Mouse (Mus musculus) limb, embryonic 12.5 days (tissue): ENCODE data around the gene Serpinb9b. TPM values are rescaled to one million over a fixed set of nuclear protein-coding genes. Genes with fewer than 3 reads are reported as not detected.
A peak's percentile ranks its signal among the peaks of the same experiment; 100 is the strongest.

ENCODE experiments used
- ATAC-seq: fragments of 200-750 bp; cut with Nextera tagmentation; 2 replicates; pipeline ENCODE4 v1.8.0; 2017; ENCODE audit warnings: low read depth, moderate TSS enrichment; ENCODE audit not compliant: insufficient number of reproducible peaks, insufficient read depth, low FRiP score, low TSS enrichment
- H3K27ac ChIP-seq: fragments of 300-500 bp; sonication (generic); 2 replicates; pipeline ENCODE4 v1.5.1; 2016; ENCODE audit warnings: mild to moderate bottlenecking, moderate library complexity
- H3K27me3 ChIP-seq: fragments of 300-500 bp; sonication (generic); 2 replicates; pipeline ENCODE4 v1.6.1; 2016; ENCODE audit warnings: mild to moderate bottlenecking, moderate library complexity
- H3K36me3 ChIP-seq: fragments of 300-500 bp; sonication (generic); 2 replicates; pipeline ENCODE4 v1.6.1; 2016; ENCODE audit warnings: mild to moderate bottlenecking, moderate library complexity
- H3K4me1 ChIP-seq: fragments of 300-500 bp; sonication (generic); replicated peaks from 2 replicates; pipeline ENCODE4 v1.6.1; 2016
- H3K4me2 ChIP-seq: fragments of 300-500 bp; sonication (generic); 2 replicates; pipeline ENCODE4 v1.6.1; 2016; ENCODE audit warnings: mild to moderate bottlenecking, moderate library complexity
- H3K4me3 ChIP-seq: fragments of 300-500 bp; sonication (generic); replicated peaks from 2 replicates; pipeline ENCODE4 v1.5.1; 2016; ENCODE audit warnings: mild to moderate bottlenecking
- H3K9ac ChIP-seq: fragments of 300-500 bp; sonication (generic); replicated peaks from 2 replicates; pipeline ENCODE4 v1.6.1; 2016; ENCODE audit warnings: mild to moderate bottlenecking, moderate library complexity
- H3K9me3 ChIP-seq: fragments of 300-500 bp; sonication (generic); 2 replicates; pipeline ENCODE4 v1.6.1; 2016; ENCODE audit warnings: mild to moderate bottlenecking, moderate library complexity
- WGBS: fragments of 180-500 bp; shearing (Covaris S2); methylation state at CpG from one replicate; pipeline ENCODE4 v1.1.7; 2016; 5-methylcytosine and 5-hydroxymethylcytosine counted together
- polyA plus RNA-seq: library from polyadenylated mRNA; unstranded; fragments of >200 nt; fragmentation: Nextera tagmentation; extraction: Ambion mirVana; gene quantifications from 2 replicates; pipeline ENCODE4 v1.2.1, GENCODE M21; 2016

Gene Serpinb9b
- polyA plus RNA-seq, result not detected in 2 replicates

GRCm38 (mm10) chr13:33027244-33027643 lies at the start of gene Serpinb9b:
TSS of gene Serpinb9b (plus strand) at chr13:33027416.
- Histone ChIP-seq H3K4me2 (no peak within 1 kb of the TSS), H3K27me3 (no peaks in the 10 kb centered on the region), H3K4me3 (no peak within 1 kb of the TSS), H3K27ac (no peak within 1 kb of the TSS), H3K4me1 (no peaks in the 10 kb centered on the region), H3K36me3 (no peaks in the 10 kb centered on the region), H3K9ac (no peak within 1 kb of the TSS), H3K9me3 (no peaks in the 10 kb centered on the region)
- WGBS, result 85% methylated on average over 2 of the region's 2 CpGs
- ATAC-seq, result no peak

- Histone ChIP-seq H3K9ac (no peak overlapping the region), H3K4me1 (no peaks in the 10 kb centered on the region), H3K27ac (no peak overlapping the region), H3K36me3 (no peaks in the 10 kb centered on the region), H3K4me3 (no peak overlapping the region), H3K9me3 (no peaks in the 10 kb centered on the region), H3K4me2 (no peak overlapping the region), H3K27me3 (no peaks in the 10 kb centered on the region)
- WGBS, result 85% methylated on average over 4 of the region's 4 CpGs
- no peak for ATAC-seq
Measured at GRCm38 (mm10) chr13:32982556-32983042, 44.6 kb upstream of the Serpinb9b start.

GRCm38 (mm10) chr13:32986256-32986655 lies 41.0 kb upstream of the Serpinb9b start:
- Histone ChIP-seq H3K4me1 (no peaks in the 10 kb centered on the region), H3K36me3 (no peaks in the 10 kb centered on the region), H3K9ac (no peak overlapping the region), H3K27ac (no peak overlapping the region), H3K9me3 (no peaks in the 10 kb centered on the region), H3K4me2 (no peak overlapping the region), H3K4me3 (no peak overlapping the region), H3K27me3 (no peaks in the 10 kb centered on the region)
- no peak for ATAC-seq

GRCm38 (mm10) chr13:32993152-32993893 lies 33.9 kb upstream of the Serpinb9b start:
- 62% methylated on average over 10 of the region's 10 CpGs for WGBS
- no peak overlapping the region for H3K9ac ChIP-seq
- no peaks in the 10 kb centered on the region for H3K4me1 ChIP-seq
- no peaks in the 10 kb centered on the region for H3K9me3 ChIP-seq
- H3K4me2 ChIP-seq, result no peak overlapping the region
- no peak for ATAC-seq
- no peak overlapping the region for H3K4me3 ChIP-seq
- H3K27me3 ChIP-seq, result no peaks in the 10 kb centered on the region
- H3K36me3 ChIP-seq, result no peaks in the 10 kb centered on the region
- no peak overlapping the region for H3K27ac ChIP-seq

GRCm38 (mm10) chr13:32993894-32994242 lies 33.3 kb upstream of the Serpinb9b start:
- H3K4me1 ChIP-seq, result no peaks in the 10 kb centered on the region
- H3K4me3 ChIP-seq, result no peak overlapping the region
- no peak for ATAC-seq
- no peaks in the 10 kb centered on the region for H3K36me3 ChIP-seq
- H3K27me3 ChIP-seq, result no peaks in the 10 kb centered on the region
- no peak overlapping the region for H3K9ac ChIP-seq
- H3K27ac ChIP-seq, result no peak overlapping the region
- 72% methylated on average over 2 of the region's 2 CpGs for WGBS
- no peaks in the 10 kb centered on the region for H3K9me3 ChIP-seq
- no peak overlapping the region for H3K4me2 ChIP-seq

- Histone ChIP-seq H3K27me3 (no peaks in the 10 kb centered on the region), H3K4me2 (no peak overlapping the region), H3K36me3 (no peaks in the 10 kb centered on the region), H3K4me3 (no peak overlapping the region), H3K4me1 (no peaks in the 10 kb centered on the region), H3K27ac (no peak overlapping the region), H3K9me3 (no peaks in the 10 kb centered on the region), H3K9ac (no peak overlapping the region)
- ATAC-seq, result no peak
- 79% methylated on average over 4 of the region's 4 CpGs for WGBS
Measured at GRCm38 (mm10) chr13:32995051-32995450, 32.2 kb upstream of the Serpinb9b start.

GRCm38 (mm10) chr13:33001341-33001740 lies 25.9 kb upstream of the Serpinb9b start:
- WGBS, result 86% methylated on average over 5 of the region's 5 CpGs
- 0 out of 2 replicates have a peak, but pooled peaks cover 5% of the 10 kb centered on the region for H3K4me1 ChIP-seq
- no peaks in the 10 kb centered on the region for H3K36me3 ChIP-seq
- no peak overlapping the region for H3K27ac ChIP-seq
- no peak overlapping the region for H3K4me3 ChIP-seq
- H3K9ac ChIP-seq, result no peak overlapping the region
- H3K27me3 ChIP-seq, result no peaks in the 10 kb centered on the region
- ATAC-seq, result no peak
- no peak overlapping the region for H3K4me2 ChIP-seq
- H3K9me3 ChIP-seq, result no peaks in the 10 kb centered on the region

- ATAC-seq, result no peak
- 84% methylated on average over 3 of the region's 3 CpGs for WGBS
- H3K4me1 ChIP-seq, result 0 out of 2 replicates have a peak, but pooled peaks cover 5% of the 10 kb centered on the region
- no peaks in the 10 kb centered on the region for H3K36me3 ChIP-seq
- H3K4me2 ChIP-seq, result peak within 1 kb of the TSS; percentile 53
- H3K27me3 ChIP-seq, result no peaks in the 10 kb centered on the region
- no peaks in the 10 kb centered on the region for H3K9me3 ChIP-seq
- peak within 1 kb of the TSS; percentile 44; the same call in 1 of the 2 replicates for H3K9ac ChIP-seq
- H3K27ac ChIP-seq, result peak within 1 kb of the TSS; percentile 75; the same call in 1 of the 2 replicates
- peak within 1 kb of the TSS; percentile 34 for H3K4me3 ChIP-seq
Measured at GRCm38 (mm10) chr13:33002950-33003349, 24.3 kb upstream of the Serpinb9b start, which contains the start of gene Serpinb9. TSS of gene Serpinb9 (plus strand) at chr13:33003250.

GRCm38 (mm10) chr13:33003523-33004413 lies 23.4 kb upstream of the Serpinb9b start:
- no peaks in the 10 kb centered on the region for H3K9me3 ChIP-seq
- H3K4me1 ChIP-seq, result 0 out of 2 replicates have a peak, but pooled peaks cover 5% of the 10 kb centered on the region
- H3K4me2 ChIP-seq, result peak overlapping the region; percentile 53
- WGBS, result 60% methylated on average over 9 of the region's 9 CpGs
- no peaks in the 10 kb centered on the region for H3K27me3 ChIP-seq
- H3K4me3 ChIP-seq, result peak overlapping the region; percentile 34
- peak overlapping the region; percentile 44 for H3K9ac ChIP-seq
- peak overlapping the region; percentile 75 for H3K27ac ChIP-seq
- no peaks in the 10 kb centered on the region for H3K36me3 ChIP-seq
- ATAC-seq, result peak; percentile 33; the same call in 1 of the 2 replicates

- Histone ChIP-seq H3K9me3 (no peaks in the 10 kb centered on the region), H3K36me3 (no peaks in the 10 kb centered on the region), H3K4me3 (peak overlapping the region; percentile 34), H3K27ac (peak overlapping the region; percentile 75), H3K9ac (peak overlapping the region; percentile 44), H3K4me1 (0 out of 2 replicates have a peak, but pooled peaks cover 5% of the 10 kb centered on the region), H3K27me3 (no peaks in the 10 kb centered on the region), H3K4me2 (peak overlapping the region; percentile 53)
- peak; percentile 91 for ATAC-seq
- WGBS, result 17% methylated on average over 12 of the region's 12 CpGs
Measured at GRCm38 (mm10) chr13:33004414-33005105, 22.7 kb upstream of the Serpinb9b start.
